Mouse (Mus musculus): ENCODE measurements around the gene Col27a1. TPM values are rescaled to one million over a fixed set of nuclear protein-coding genes. Genes with fewer than 3 reads are reported as not detected.

Gene Col27a1
- polyA plus RNA-seq, 1 experiment from 2014 or later: 5.0 TPM

GRCm38 (mm10) chr4:63302641-63303040, 88.8 kb downstream of the Col27a1 start:
- ATAC-seq: no peak
- TF ChIP-seq CTCF (IDR thresholded peaks at IDR 0.05; ENCODE audit: low read depth): no peak
- Histone ChIP-seq H3K4me1 (replicated peaks; ENCODE audit: control insufficient read depth, insufficient read depth, low read length) (no peaks in the 10 kb centered on the region), H3K36me3 (ENCODE audit: control insufficient read depth, insufficient read depth) (peaks cover 10% of the 10 kb centered on the region; the same call in 1 of the 2 replicates), H3K9me3 (ENCODE audit: control insufficient read depth) (no peaks in the 10 kb centered on the region), H3K9ac (ENCODE audit: low read depth, low read length) (no peak overlapping the region), H3K4me2 (replicated peaks; ENCODE audit: low read depth) (no peak overlapping the region), H3K27me3 (replicated peaks; ENCODE audit: control insufficient read depth, insufficient read depth, low read length) (no peaks in the 10 kb centered on the region), H3K27ac (ENCODE audit: low read depth, low read length) (no peak overlapping the region), H3K4me3 (ENCODE audit: low read depth, low read length) (no peak overlapping the region)
- WGBS: 68% methylated on average over 4 of the region's 4 CpGs

DNA sequence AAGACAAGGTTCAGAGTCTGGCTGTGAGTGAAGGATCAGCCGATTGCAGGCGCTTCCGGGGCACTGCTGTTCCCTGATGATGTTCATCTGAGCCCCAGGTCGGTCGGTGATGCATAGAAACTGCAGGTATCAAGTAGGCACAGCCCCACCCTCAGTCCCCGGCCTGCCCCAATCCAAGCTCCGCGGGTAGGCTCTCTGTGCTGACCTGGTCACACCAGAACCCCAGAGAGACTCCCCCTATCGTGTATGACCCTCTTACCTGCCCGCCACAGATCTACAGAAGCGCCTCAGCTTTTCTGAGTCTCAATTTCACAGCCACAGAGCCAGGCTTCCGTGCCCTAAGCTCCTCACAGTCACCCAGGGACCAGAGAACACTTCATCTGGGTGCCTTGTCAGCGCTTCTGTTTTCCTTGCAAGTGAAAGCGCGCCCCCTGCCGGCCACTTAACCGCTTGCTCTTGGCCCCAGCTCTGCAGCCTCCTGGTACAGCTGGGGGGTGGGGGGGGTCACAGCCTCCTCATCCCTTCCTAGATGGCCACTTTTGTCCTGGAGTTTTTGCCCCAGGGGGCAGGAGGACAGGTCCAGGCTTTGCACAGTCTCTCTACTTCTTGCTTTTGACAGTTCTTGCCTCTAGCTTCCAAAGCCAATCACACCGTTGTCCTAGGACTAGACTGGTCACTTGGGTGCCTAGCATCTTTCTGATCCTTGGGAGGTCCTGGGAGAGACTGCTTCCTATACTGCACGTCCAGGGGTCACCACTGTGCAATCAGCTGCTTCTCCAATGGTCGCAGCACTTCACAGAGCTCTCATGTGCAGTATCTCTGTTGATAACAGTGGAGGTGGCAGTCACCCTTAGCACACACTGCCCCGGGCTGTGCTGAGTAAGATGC, 93.6 kb downstream of the Col27a1 start:
- Histone ChIP-seq H3K27me3 (replicated peaks; ENCODE audit: control insufficient read depth, insufficient read depth, low read length) (no peaks in the 10 kb centered on the region), H3K4me2 (replicated peaks; ENCODE audit: low read depth) (no peak overlapping the region), H3K9me3 (ENCODE audit: control insufficient read depth) (no peaks in the 10 kb centered on the region), H3K4me1 (replicated peaks; ENCODE audit: control insufficient read depth, insufficient read depth, low read length) (no peaks in the 10 kb centered on the region), H3K9ac (ENCODE audit: low read depth, low read length) (no peak overlapping the region), H3K36me3 (ENCODE audit: control insufficient read depth, insufficient read depth) (peaks cover 11% of the 10 kb centered on the region; the same call in 1 of the 2 replicates), H3K4me3 (ENCODE audit: low read depth, low read length) (no peak overlapping the region), H3K27ac (ENCODE audit: low read depth, low read length) (no peak overlapping the region)
- peak; percentile 94 for TF ChIP-seq CTCF (IDR thresholded peaks at IDR 0.05; ENCODE audit: low read depth)
- ATAC-seq: peak; percentile 67
- WGBS: 37% methylated on average over 21 of the region's 21 CpGs

- ATAC-seq: no peak
- Histone ChIP-seq H3K9ac (ENCODE audit: low read depth, low read length) (no peak overlapping the region), H3K4me2 (replicated peaks; ENCODE audit: low read depth) (no peak overlapping the region), H3K27me3 (replicated peaks; ENCODE audit: control insufficient read depth, insufficient read depth, low read length) (no peaks in the 10 kb centered on the region), H3K9me3 (ENCODE audit: control insufficient read depth) (no peaks in the 10 kb centered on the region), H3K36me3 (ENCODE audit: control insufficient read depth, insufficient read depth) (peaks cover 8% of the 10 kb centered on the region; the same call in 1 of the 2 replicates), H3K4me1 (replicated peaks; ENCODE audit: control insufficient read depth, insufficient read depth, low read length) (no peaks in the 10 kb centered on the region), H3K27ac (ENCODE audit: low read depth, low read length) (no peak overlapping the region), H3K4me3 (ENCODE audit: low read depth, low read length) (no peak overlapping the region)
- TF ChIP-seq CTCF (IDR thresholded peaks at IDR 0.05; ENCODE audit: low read depth): no peak
- 84% methylated on average over 3 of the region's 3 CpGs for WGBS
These were observed 94.5 kb downstream of the Col27a1 start for GRCm38 (mm10) chr4:63308316-63308715.

- no peaks in the 10 kb centered on the region for H3K4me1 ChIP-seq (replicated peaks; ENCODE audit: control insufficient read depth, insufficient read depth, low read length)
- H3K27ac ChIP-seq (ENCODE audit: low read depth, low read length): no peak overlapping the region
- no peak for TF ChIP-seq CTCF (IDR thresholded peaks at IDR 0.05; ENCODE audit: low read depth)
- H3K9ac ChIP-seq (ENCODE audit: low read depth, low read length): no peak overlapping the region
- no peaks in the 10 kb centered on the region for H3K27me3 ChIP-seq (replicated peaks; ENCODE audit: control insufficient read depth, insufficient read depth, low read length)
- peaks cover 8% of the 10 kb centered on the region; the same call in 1 of the 2 replicates for H3K36me3 ChIP-seq (ENCODE audit: control insufficient read depth, insufficient read depth)
- no peaks in the 10 kb centered on the region for H3K9me3 ChIP-seq (ENCODE audit: control insufficient read depth)
- H3K4me3 ChIP-seq (ENCODE audit: low read depth, low read length): no peak overlapping the region
- no peak for ATAC-seq
- no peak overlapping the region for H3K4me2 ChIP-seq (replicated peaks; ENCODE audit: low read depth)
- 67% methylated on average over 10 of the region's 10 CpGs for WGBS
These were observed 96.5 kb downstream of the Col27a1 start for GRCm38 (mm10) chr4:63310247-63310855.

- no peak for TF ChIP-seq CTCF (IDR thresholded peaks at IDR 0.05; ENCODE audit: low read depth)
- Histone ChIP-seq H3K9me3 (ENCODE audit: control insufficient read depth) (no peaks in the 10 kb centered on the region), H3K27ac (ENCODE audit: low read depth, low read length) (no peak overlapping the region), H3K4me1 (replicated peaks; ENCODE audit: control insufficient read depth, insufficient read depth, low read length) (no peaks in the 10 kb centered on the region), H3K27me3 (replicated peaks; ENCODE audit: control insufficient read depth, insufficient read depth, low read length) (no peaks in the 10 kb centered on the region), H3K4me2 (replicated peaks; ENCODE audit: low read depth) (no peak overlapping the region), H3K36me3 (ENCODE audit: control insufficient read depth, insufficient read depth) (peaks cover 8% of the 10 kb centered on the region; the same call in 1 of the 2 replicates), H3K9ac (ENCODE audit: low read depth, low read length) (no peak overlapping the region), H3K4me3 (ENCODE audit: low read depth, low read length) (no peak overlapping the region)
- ATAC-seq: no peak
- WGBS: 88% methylated on average over 7 of the region's 7 CpGs
These were observed 97.6 kb downstream of the Col27a1 start for GRCm38 (mm10) chr4:63311426-63311825.

GRCm38 (mm10) chr4:63314063-63314462, 100.3 kb downstream of the Col27a1 start:
- Histone ChIP-seq H3K36me3 (ENCODE audit: control insufficient read depth, insufficient read depth) (peaks cover 8% of the 10 kb centered on the region; the same call in 1 of the 2 replicates), H3K4me1 (replicated peaks; ENCODE audit: control insufficient read depth, insufficient read depth, low read length) (no peaks in the 10 kb centered on the region), H3K27ac (ENCODE audit: low read depth, low read length) (no peak overlapping the region), H3K4me3 (ENCODE audit: low read depth, low read length) (no peak overlapping the region), H3K27me3 (replicated peaks; ENCODE audit: control insufficient read depth, insufficient read depth, low read length) (no peaks in the 10 kb centered on the region), H3K9ac (ENCODE audit: low read depth, low read length) (no peak overlapping the region), H3K9me3 (ENCODE audit: control insufficient read depth) (no peaks in the 10 kb centered on the region), H3K4me2 (replicated peaks; ENCODE audit: low read depth) (no peak overlapping the region)
- no peak for ATAC-seq
- TF ChIP-seq CTCF (IDR thresholded peaks at IDR 0.05; ENCODE audit: low read depth): 0 out of 2 replicates have a peak, but pooled peaks have one; percentile 4
- WGBS: 78% methylated on average over 5 of the region's 5 CpGs
